Mouse (Mus musculus) ES-Bruce4 (cell line): Measurements from ENCODE around the gene Frs3. TPM values are rescaled to one million over a fixed set of nuclear protein-coding genes. Genes with fewer than 3 reads are reported as not detected.

Experiments
- H3K27ac ChIP-seq: 2 replicates; pipeline ENCODE4 v1.5.1; 2012; ENCODE audit warnings: low read length, inconsistent platforms; ENCODE audit not compliant: insufficient read depth
- H3K27me3 ChIP-seq: 2 replicates; pipeline ENCODE4 v1.6.1; 2012; ENCODE audit warnings: mild to moderate bottlenecking, low read length, inconsistent platforms; ENCODE audit not compliant: control insufficient read depth, poor library complexity, insufficient read depth, severe bottlenecking
- H3K36me3 ChIP-seq: 2 replicates; pipeline ENCODE4 v1.6.1; 2012; ENCODE audit warnings: inconsistent platforms, mild to moderate bottlenecking, low read length, moderate library complexity; ENCODE audit not compliant: control insufficient read depth, poor library complexity, insufficient read depth, severe bottlenecking
- H3K4me1 ChIP-seq: one replicate; pipeline ENCODE4 v1.8.1; 2011; ENCODE audit warnings: low read length; ENCODE audit not compliant: control insufficient read depth, insufficient read depth
- H3K4me3 ChIP-seq: 2 replicates; pipeline ENCODE4 v1.5.1; 2011; ENCODE audit warnings: low read depth, mild to moderate bottlenecking, low read length
- H3K9ac ChIP-seq: 2 replicates; pipeline ENCODE4 v1.6.1; 2012; ENCODE audit warnings: low read depth, mild to moderate bottlenecking, inconsistent platforms; ENCODE audit not compliant: poor library complexity, severe bottlenecking
- H3K9me3 ChIP-seq: replicated peaks from 2 replicates; pipeline ENCODE4 v1.6.1; 2012; ENCODE audit warnings: mild to moderate bottlenecking, low read length, inconsistent platforms; ENCODE audit not compliant: control insufficient read depth, poor library complexity, insufficient read depth, severe bottlenecking
- CTCF ChIP-seq: IDR thresholded peaks from one replicate; pipeline ENCODE4 v1.8.1; 2011; ENCODE audit warnings: low read depth, low read length
- EP300 ChIP-seq: IDR thresholded peaks from 2 replicates; pipeline ENCODE4 v1.6.1; 2011; ENCODE audit warnings: low read depth, low read length; ENCODE audit not compliant: insufficient read depth
- POLR2A ChIP-seq: IDR thresholded peaks from one replicate; pipeline ENCODE4 v1.8.1; 2011; ENCODE audit warnings: low read length; ENCODE audit not compliant: insufficient read depth
- polyA plus RNA-seq: library from polyadenylated mRNA; stranded (reverse); fragments of >200 nt; gene quantifications from 2 replicates; pipeline ENCODE4 v1.2.4, GENCODE M21; 2011; ENCODE audit warnings: low read depth; ENCODE audit not compliant: missing spikeins, insufficient read depth, insufficient read length

Gene Frs3
- polyA plus RNA-seq, 1 experiment, result 14.0 TPM

GRCm38 (mm10) chr17:47750101-47750500 lies 61.3 kb downstream of the Frs3 start:
- Histone ChIP-seq H3K36me3 (no peaks in the 10 kb centered on the region), H3K27me3 (no peaks in the 10 kb centered on the region), H3K4me1 (no peaks in the 10 kb centered on the region), H3K4me3 (no peak overlapping the region), H3K27ac (no peak overlapping the region), H3K9me3 (no peaks in the 10 kb centered on the region), H3K9ac (no peak overlapping the region)
- TF ChIP-seq POLR2A (no peak), CTCF (no peak)

DNA sequence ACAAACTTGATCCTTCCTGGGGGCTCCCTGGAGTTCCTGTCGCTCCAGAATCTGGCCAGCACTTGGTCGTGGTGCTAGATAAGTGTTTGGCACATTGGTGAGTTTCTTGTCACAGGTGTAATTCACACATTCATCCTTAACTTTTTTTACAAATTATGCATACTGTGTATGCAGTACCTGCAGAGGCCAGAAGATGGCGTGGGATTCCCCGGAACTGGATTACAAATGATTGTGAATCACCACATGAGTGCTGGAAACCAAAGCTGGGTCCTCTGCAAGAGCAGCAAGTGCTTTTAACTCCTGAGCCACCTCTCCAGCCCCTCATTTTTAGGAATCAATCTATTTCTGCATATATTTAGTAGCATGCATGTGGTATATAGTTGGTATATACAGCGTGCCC lies 63.0 kb downstream of the Frs3 start:
- no peak for TF ChIP-seq CTCF
- no peak for TF ChIP-seq POLR2A
- no peak for TF ChIP-seq EP300
- H3K4me3 ChIP-seq, result no peak overlapping the region
- H3K27me3 ChIP-seq, result no peaks in the 10 kb centered on the region
- no peaks in the 10 kb centered on the region for H3K9me3 ChIP-seq
- H3K4me1 ChIP-seq, result peaks cover 3% of the 10 kb centered on the region
- no peak overlapping the region for H3K27ac ChIP-seq
- no peak overlapping the region for H3K9ac ChIP-seq
- H3K36me3 ChIP-seq, result no peaks in the 10 kb centered on the region

DNA sequence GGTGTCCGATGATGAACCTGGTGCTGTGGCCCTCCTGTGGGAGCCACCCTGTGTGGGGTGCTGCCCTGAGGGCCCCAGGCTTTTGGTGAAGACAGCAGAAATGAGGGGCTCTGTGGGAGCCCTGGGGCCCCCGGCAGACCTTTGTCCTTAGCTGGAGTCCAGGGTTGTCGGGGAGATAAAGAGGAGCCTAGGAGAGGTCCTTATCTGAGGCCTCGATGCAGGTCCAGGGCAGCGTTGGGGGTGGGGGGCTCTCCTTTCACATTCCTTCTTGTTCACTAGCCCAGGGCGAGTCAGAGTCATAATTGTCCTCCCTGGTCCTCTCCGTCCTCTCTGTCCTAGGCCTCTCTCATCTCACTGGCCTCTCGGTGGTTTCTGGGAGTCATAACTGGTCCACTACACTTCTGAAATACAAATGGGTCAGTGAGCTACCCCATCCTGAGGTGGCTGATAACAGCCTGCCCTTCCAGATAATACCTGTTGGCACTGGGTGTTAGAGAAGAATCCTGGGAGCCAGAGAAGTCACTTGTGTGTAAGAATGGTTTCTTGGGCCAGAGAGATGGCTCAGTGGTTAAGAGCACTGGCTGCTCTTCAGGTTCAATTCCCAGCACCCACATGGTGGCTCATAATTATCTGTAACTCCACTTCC lies 64.4 kb downstream of the Frs3 start:
- TF ChIP-seq EP300, result no peak
- no peak for TF ChIP-seq CTCF
- no peak for TF ChIP-seq POLR2A
- Histone ChIP-seq H3K36me3 (no peaks in the 10 kb centered on the region), H3K9ac (no peak overlapping the region), H3K4me1 (peaks cover 3% of the 10 kb centered on the region), H3K4me3 (no peak overlapping the region), H3K9me3 (no peaks in the 10 kb centered on the region), H3K27ac (no peak overlapping the region), H3K27me3 (no peaks in the 10 kb centered on the region)

Other genes with a start within 250 kb of the Frs3 start
- gene Taf8, start 186.7 kb upstream of the Frs3 start, polyA plus RNA-seq, result 45.5 and 46.6 TPM in 2 replicates
- gene Ccnd3, start 184.0 kb upstream of the Frs3 start, polyA plus RNA-seq, result 181 and 185 TPM in 2 replicates
- gene Bysl, start 77.5 kb upstream of the Frs3 start, polyA plus RNA-seq, result 24.9 and 25.7 TPM in 2 replicates
- gene Med20, start 77.4 kb upstream of the Frs3 start, polyA plus RNA-seq, result 26.4 and 36.9 TPM in 2 replicates
- gene Gm20517, start 77.4 kb upstream of the Frs3 start, polyA plus RNA-seq, result 4.5 and 11.9 TPM in 2 replicates
- gene Usp49, start 58.3 kb upstream of the Frs3 start, polyA plus RNA-seq, result 15.8 and 16.8 TPM in 2 replicates
- 221 and 231 TPM in 2 replicates for gene Tomm6, start 644 bp upstream of the Frs3 start, polyA plus RNA-seq
- 0.24 and 1.0 TPM in 2 replicates for gene Gm21981, start 5.4 kb downstream of the Frs3 start, polyA plus RNA-seq
- gene Prickle4, start 5.7 kb downstream of the Frs3 start, polyA plus RNA-seq, result 2.0 and 2.2 TPM in 2 replicates
- 4.9 and 5.0 TPM in 2 replicates for gene Pgc, start 37.8 kb downstream of the Frs3 start, polyA plus RNA-seq
- 13.5 and 13.7 TPM in 2 replicates for gene Tfeb, start 48.0 kb downstream of the Frs3 start, polyA plus RNA-seq
- gene Mdfi, start 145.7 kb downstream of the Frs3 start, polyA plus RNA-seq, result 22.3 and 27.9 TPM in 2 replicates
- 44.2 and 52.3 TPM in 2 replicates for gene Foxp4, start 235.6 kb downstream of the Frs3 start, polyA plus RNA-seq